Mouse (Mus musculus) left cerebral cortex, postnatal 4 days (tissue): ENCODE measurements around the gene Adam11. TPM values are rescaled to one million over a fixed set of nuclear protein-coding genes. Genes with fewer than 3 reads are reported as not detected.

ENCODE experiments used
- DNase-seq: peaks from one replicate; pipeline ENCODE4 v3.0.0-alpha.2; 2022
- intact Hi-C: fragments of 180-260 bp; cut with DNase I; formaldehyde crosslinking; loops from one replicate; pipeline ENCODE4 v1.15.1; 2025
- total RNA-seq, 2 experiments: library from RNA; stranded (reverse); gene quantifications; 2 replicates each; pipeline ENCODE4 v1.2.3; 2021

The Adam11 gene
- total RNA-seq, 2 experiments from 2014 or later: 103 to 110 TPM

GRCm38 (mm10) chr11:102774621-102775141, 13.4 kb downstream of the Adam11 start:
- DNase-seq: peak; percentile 91
- intact Hi-C loops: loop anchor here (2.0 to 5.0 kb wide), 2 partner anchors 43 to 88 kb away; partner anchors contain the start of gene Gjc1

DNA sequence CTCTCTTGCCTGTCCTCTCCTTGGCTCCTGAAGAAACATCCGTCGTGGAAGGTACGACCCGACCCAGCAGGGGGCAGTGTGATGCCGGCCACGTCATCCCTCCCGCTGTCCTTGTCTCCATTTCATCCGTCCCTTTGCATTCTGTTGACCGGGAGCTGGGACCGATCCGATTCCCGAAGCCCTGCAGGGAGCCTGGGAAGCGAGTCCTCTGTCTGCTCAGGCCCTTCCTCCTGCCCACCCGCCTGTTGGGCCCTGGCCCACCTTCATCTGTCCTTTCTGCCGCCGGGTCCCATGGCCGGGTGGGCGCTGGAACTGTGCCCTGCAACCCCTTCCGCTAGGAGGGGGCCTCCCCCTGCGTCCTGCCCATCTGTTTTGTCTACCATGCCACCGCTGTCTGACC, 16.4 kb downstream of the Adam11 start:
- intact Hi-C loops: loop anchor here (5.0 kb wide), 1 partner anchor 40 kb away; the partner anchor contains the start of gene Gjc1
- peak; percentile 76 for DNase-seq

GRCm38 (mm10) chr11:102778165-102778564, 16.9 kb downstream of the Adam11 start:
- peak; percentile 76 for DNase-seq

GRCm38 (mm10) chr11:102778597-102778996, 17.4 kb downstream of the Adam11 start:
- no peak for DNase-seq
- intact Hi-C loops: loop anchor here (5.0 kb wide), 1 partner anchor 39 kb away; the partner anchor contains the start of gene Gjc1

More at GRCm38 (mm10) chr11:102778165-102778564, 16.9 kb downstream of the Adam11 start:
- intact Hi-C loops: loop anchor here (5.0 kb wide), 1 partner anchor 39 kb away; the partner anchor contains the start of gene Gjc1

GRCm38 (mm10) chr11:102779081-102779638, 17.9 kb downstream of the Adam11 start:
- intact Hi-C loops: loop anchor here (5.0 kb wide), 1 partner anchor 38 kb away; the partner anchor contains the start of gene Gjc1
- DNase-seq: peak; percentile 82

GRCm38 (mm10) chr11:102779824-102780223, 18.6 kb downstream of the Adam11 start:
- no peak for DNase-seq
- intact Hi-C loops: loop anchor here (5.0 kb wide), 1 partner anchor 37 kb away; the partner anchor contains the start of gene Gjc1

- DNase-seq: no peak
- intact Hi-C loops: no loop called here
These were observed 19.2 kb downstream of the Adam11 start for GRCm38 (mm10) chr11:102780271-102780985.

- intact Hi-C loops: no loop called here
- no peak for DNase-seq
These were observed 19.7 kb downstream of the Adam11 start for GRCm38 (mm10) chr11:102780986-102781351.

GRCm38 (mm10) chr11:102781523-102781922, 20.3 kb downstream of the Adam11 start:
- no peak for DNase-seq
- intact Hi-C loops: no loop called here

GRCm38 (mm10) chr11:102783443-102783842, 22.2 kb downstream of the Adam11 start:
- intact Hi-C loops: no loop called here
- DNase-seq: no peak

GRCm38 (mm10) chr11:102787688-102788177, 26.5 kb downstream of the Adam11 start:
- no peak for DNase-seq
- intact Hi-C loops: no loop called here

GRCm38 (mm10) chr11:102791682-102792445, 30.6 kb downstream of the Adam11 start:
- intact Hi-C loops: no loop called here
- DNase-seq: no peak

DNA sequence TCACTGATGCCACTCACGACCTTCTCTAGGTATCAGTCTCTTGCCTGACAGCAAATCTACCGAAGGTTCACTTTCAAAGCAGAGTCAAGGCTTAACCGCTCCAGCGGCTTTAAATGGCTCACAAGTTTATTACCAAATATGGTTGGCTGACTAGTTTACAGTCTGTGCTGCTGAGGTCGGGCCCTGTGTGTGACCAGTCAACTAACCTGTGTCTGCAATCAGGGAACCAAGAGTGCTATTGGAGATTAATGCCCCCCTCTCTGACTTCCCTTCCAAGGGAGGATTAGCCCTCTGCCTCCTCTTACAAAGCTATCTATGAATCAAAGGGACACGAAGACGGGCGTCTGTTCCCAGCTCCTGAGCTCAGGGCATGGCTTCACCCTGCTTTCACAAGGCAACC, 32.9 kb downstream of the Adam11 start:
- intact Hi-C loops: no loop called here
- DNase-seq: no peak

DNA sequence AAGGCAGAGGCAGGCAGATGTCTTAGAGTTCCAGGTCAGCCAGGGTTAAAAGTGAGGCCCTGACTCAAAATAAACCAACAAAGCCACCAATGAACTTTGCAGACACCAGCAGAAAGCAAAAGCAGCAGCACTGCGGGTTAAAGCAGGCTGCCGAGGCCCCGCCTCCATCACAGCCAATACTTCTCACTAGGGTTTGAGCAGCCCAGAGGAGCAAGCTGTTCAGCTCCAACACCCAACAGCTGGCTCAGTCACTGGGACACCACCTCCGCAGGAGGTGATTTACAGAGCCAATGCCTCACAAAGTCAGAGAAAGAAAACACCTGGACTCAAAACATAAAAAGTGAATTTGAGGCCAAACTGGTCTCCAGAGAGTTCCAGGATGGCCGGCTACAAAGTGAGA, 42.2 kb downstream of the Adam11 start:
- intact Hi-C loops: no loop called here
- DNase-seq: no peak

- intact Hi-C loops: no loop called here
- DNase-seq: no peak
These were observed 47.0 kb downstream of the Adam11 start for GRCm38 (mm10) chr11:102808246-102808645.

DNA sequence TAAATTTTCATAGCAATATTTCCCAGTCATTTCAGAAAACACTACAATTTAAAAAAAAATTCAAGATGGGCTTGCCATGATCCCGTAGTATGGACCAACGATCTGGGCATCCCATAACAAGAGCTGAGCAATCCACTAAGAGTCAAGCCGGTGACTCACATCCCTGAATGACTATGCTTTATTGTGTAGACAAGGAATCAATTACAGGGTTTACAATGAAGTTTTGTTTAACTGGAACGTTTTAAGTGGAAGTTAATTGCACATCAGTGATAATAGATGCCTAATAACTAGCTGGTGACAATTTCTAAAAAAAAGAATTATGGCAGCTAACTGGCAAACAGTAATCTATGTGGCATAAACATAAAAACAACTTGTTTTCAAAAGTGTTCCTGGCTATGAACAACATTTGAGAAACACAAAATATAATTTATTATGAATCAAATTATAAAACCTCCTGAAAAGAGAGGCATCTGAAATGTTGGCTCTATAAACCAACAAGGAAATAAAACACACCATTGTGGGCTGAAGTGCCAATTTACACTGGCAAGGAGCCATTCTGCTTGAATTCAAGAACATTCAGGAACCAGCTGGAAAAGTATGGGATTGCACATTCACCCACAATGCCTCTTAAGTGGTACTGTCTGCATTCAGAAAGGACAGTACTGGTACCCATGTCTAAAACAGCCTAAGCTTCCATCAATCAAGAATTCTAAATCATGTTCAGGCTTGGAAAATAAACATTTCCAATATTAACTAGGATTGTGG, 49.7 kb downstream of the Adam11 start:
- intact Hi-C loops: no loop called here
- DNase-seq: no peak

- intact Hi-C loops: loop anchor here (5.0 kb wide), 1 partner anchor 38 kb away; no protein-coding TSS in a partner anchor
- DNase-seq: no peak
These were observed 53.6 kb downstream of the Adam11 start for GRCm38 (mm10) chr11:102814881-102815280.

GRCm38 (mm10) chr11:102818121-102819020, 57.1 kb downstream of the Adam11 start:
- intact Hi-C loops: loop anchor here (5.0 kb wide), 1 partner anchor 41 kb away; no protein-coding TSS in a partner anchor
- DNase-seq: peak; percentile 46
